35 mouse cellular contexts compared by ENCODE assay signal in genomic region chr13:60513756-60514155, GRCm38 (mm10).
DNase-seq lines count a peak whose midpoint lies in the region; ATAC-seq lines count a peak whose summit lies in the region.
"Had no signal": no experiment of that assay in that cellular context is flagged by ENCODE, and none has a peak within 500 bp of the region (broad histone marks: within the 10 kb centered on the region; RNA-seq: fewer than 3 reads in every experiment).

No protein-coding gene starts in this region.

- ATAC-seq in frontal cortex, adult (ENCODE audit: low TSS enrichment), result peak; percentile 80
- ATAC-seq in midbrain, embryonic 11.5 days (ENCODE audit: low FRiP score), result peak; percentile 38
- no peak for ATAC-seq in midbrain, embryonic 14.5 days (ENCODE audit: low FRiP score, low TSS enrichment)
- ATAC-seq: activated CD4-positive, CD25-positive, alpha-beta regulatory T cell, adult 4 months; forebrain, postnatal 0 days; hindbrain, postnatal 0 days; intestine, embryonic 15.5 days; lung, postnatal 0 days had no signal

- no peaks in the 10 kb centered on the region for H3K36me3 ChIP-seq in midbrain, embryonic 11.5 days (ENCODE audit: control insufficient read depth, insufficient read depth, low read length)
- H3K36me3 ChIP-seq in midbrain, embryonic 14.5 days (ENCODE audit: control insufficient read depth, insufficient read depth, low read length), result no peaks in the 10 kb centered on the region
- H3K36me3 ChIP-seq: embryonic facial prominence, embryonic 15.5 days; forebrain, embryonic 12.5 days; heart, embryonic 10.5 days; heart, embryonic 15.5 days; hindbrain, embryonic 12.5 days; intestine, embryonic 15.5 days; limb, embryonic 10.5 days; limb, embryonic 15.5 days; liver, embryonic 13.5 days; neural tube, embryonic 13.5 days had no signal

- H3K9ac ChIP-seq in midbrain, embryonic 11.5 days (ENCODE audit: low read length), result no peak overlapping the region
- H3K9ac ChIP-seq in midbrain, embryonic 14.5 days (replicated peaks; ENCODE audit: low read length), result no peak overlapping the region
- H3K9ac ChIP-seq: embryonic facial prominence, embryonic 15.5 days; forebrain, embryonic 12.5 days; forebrain, postnatal 0 days; heart, embryonic 15.5 days; hindbrain, embryonic 12.5 days; intestine, embryonic 15.5 days; limb, embryonic 15.5 days; liver, embryonic 13.5 days; neural tube, embryonic 13.5 days had no signal

- H3K27ac ChIP-seq in midbrain, embryonic 11.5 days (ENCODE audit: low read depth, low read length), result no peak overlapping the region
- no peak overlapping the region for H3K27ac ChIP-seq in midbrain, embryonic 14.5 days (replicated peaks; ENCODE audit: low read depth, low read length)
- H3K27ac ChIP-seq: embryonic facial prominence, embryonic 15.5 days; forebrain, embryonic 12.5 days; heart, embryonic 10.5 days; heart, embryonic 15.5 days; hindbrain, embryonic 12.5 days; hindbrain, postnatal 0 days; intestine, embryonic 15.5 days; layer of hippocampus, adult 2 months; limb, embryonic 10.5 days; limb, embryonic 15.5 days; liver, embryonic 13.5 days; neural tube, embryonic 13.5 days had no signal

- H3K4me1 ChIP-seq in midbrain, embryonic 11.5 days (ENCODE audit: control insufficient read depth, insufficient read depth, low read length), result no peaks in the 10 kb centered on the region
- H3K4me1 ChIP-seq in midbrain, embryonic 14.5 days (ENCODE audit: control insufficient read depth, insufficient read depth, low read length), result no peaks in the 10 kb centered on the region
- H3K4me1 ChIP-seq: embryonic facial prominence, embryonic 15.5 days; heart, embryonic 10.5 days; heart, embryonic 15.5 days; hindbrain, embryonic 12.5 days; intestine, embryonic 15.5 days; limb, embryonic 15.5 days; liver, embryonic 13.5 days; megakaryocyte, embryonic 14.5 days; neural tube, embryonic 13.5 days had no signal

- WGBS in midbrain, embryonic 11.5 days, result 47% methylated on average over 7 of the region's 7 CpGs
- WGBS in midbrain, embryonic 14.5 days, result 37% methylated on average over 7 of the region's 7 CpGs

- H3K4me2 ChIP-seq in midbrain, embryonic 11.5 days, result no peak overlapping the region
- no peak overlapping the region for H3K4me2 ChIP-seq in midbrain, embryonic 14.5 days (ENCODE audit: low read length)
- H3K4me2 ChIP-seq: embryonic facial prominence, embryonic 15.5 days; forebrain, embryonic 12.5 days; heart, embryonic 15.5 days; hindbrain, embryonic 12.5 days; intestine, embryonic 15.5 days; limb, embryonic 15.5 days; liver, embryonic 13.5 days; neural tube, embryonic 13.5 days had no signal

- no peak overlapping the region for H3K4me3 ChIP-seq in midbrain, embryonic 11.5 days (ENCODE audit: low read depth, low read length)
- H3K4me3 ChIP-seq in midbrain, embryonic 14.5 days (replicated peaks; ENCODE audit: low read depth, low read length), result no peak overlapping the region
- H3K4me3 ChIP-seq: embryonic facial prominence, embryonic 15.5 days; forebrain, embryonic 12.5 days; heart, embryonic 10.5 days; heart, embryonic 15.5 days; hindbrain, embryonic 12.5 days; intestine, embryonic 15.5 days; layer of hippocampus, adult 2 months; limb, embryonic 10.5 days; limb, embryonic 15.5 days; liver, embryonic 13.5 days; megakaryocyte, embryonic 14.5 days; neural tube, embryonic 13.5 days had no signal

- no peak for DNase-seq in frontal cortex, postnatal 14 days (ENCODE audit: low spot score in 2 of 2)
- DNase-seq in kidney, postnatal 25 days, result peak; percentile 24 to 55
- DNase-seq in kidney, postnatal 4 days, result no peak
- no peak for DNase-seq in midbrain, embryonic 11.5 days (ENCODE audit: low spot score, missing footprints)
- DNase-seq in midbrain, embryonic 14.5 days, result no peak
- DNase-seq in right cerebral cortex, postnatal 36 days (ENCODE audit: low spot score in 2 of 2), result peak; percentile 39 to 57
- DNase-seq in right cerebral cortex, postnatal 14 days, result no peak
- DNase-seq: adrenal gland, adult 2 months; adrenal gland, postnatal 36 days; cerebellum, adult 2 months; cerebellum, postnatal 14 days; forebrain, postnatal 0 days; gastrocnemius, postnatal 14 days; layer of hippocampus, postnatal 36 days; liver, embryonic 13.5 days; lung, adult 18-20 months; lung, postnatal 4 days; thymus, adult 2 months; thymus, postnatal 36 days had no signal

- H3K9me3 ChIP-seq in midbrain, embryonic 11.5 days (ENCODE audit: control insufficient read depth, low read length), result no peaks in the 10 kb centered on the region
- no peaks in the 10 kb centered on the region for H3K9me3 ChIP-seq in midbrain, embryonic 14.5 days (ENCODE audit: control insufficient read depth, low read length)
- H3K9me3 ChIP-seq: embryonic facial prominence, embryonic 15.5 days; forebrain, embryonic 12.5 days; heart, embryonic 10.5 days; heart, embryonic 15.5 days; hindbrain, embryonic 12.5 days; intestine, embryonic 15.5 days; limb, embryonic 10.5 days; limb, embryonic 15.5 days; liver, embryonic 13.5 days; neural tube, embryonic 13.5 days had no signal

- no peaks in the 10 kb centered on the region for H3K27me3 ChIP-seq in midbrain, embryonic 11.5 days (ENCODE audit: control insufficient read depth, insufficient read depth, low read length)
- no peaks in the 10 kb centered on the region for H3K27me3 ChIP-seq in midbrain, embryonic 14.5 days (ENCODE audit: control insufficient read depth, insufficient read depth, low read length)
- H3K27me3 ChIP-seq: CH12.LX; embryonic facial prominence, embryonic 15.5 days; forebrain, embryonic 12.5 days; heart, embryonic 15.5 days; hindbrain, embryonic 12.5 days; intestine, embryonic 15.5 days; limb, embryonic 15.5 days; liver, embryonic 13.5 days; megakaryocyte, embryonic 14.5 days; neural tube, embryonic 13.5 days had no signal

Comparison
In these comparisons a context has a peak if more than half of its experiments do, and no peak if none do; other contexts are left out.
1. DNase-seq: peak in kidney, postnatal 25 days (2 of 2) and right cerebral cortex, postnatal 36 days (2 of 2); none in frontal cortex, postnatal 14 days (0 of 2), kidney, postnatal 4 days (0 of 2), midbrain, embryonic 11.5 days (single experiment), midbrain, embryonic 14.5 days (single experiment) and right cerebral cortex, postnatal 14 days (single experiment).